Mouse (Mus musculus): ENCODE results near the gene Cblb.

Cblb gene

DNA sequence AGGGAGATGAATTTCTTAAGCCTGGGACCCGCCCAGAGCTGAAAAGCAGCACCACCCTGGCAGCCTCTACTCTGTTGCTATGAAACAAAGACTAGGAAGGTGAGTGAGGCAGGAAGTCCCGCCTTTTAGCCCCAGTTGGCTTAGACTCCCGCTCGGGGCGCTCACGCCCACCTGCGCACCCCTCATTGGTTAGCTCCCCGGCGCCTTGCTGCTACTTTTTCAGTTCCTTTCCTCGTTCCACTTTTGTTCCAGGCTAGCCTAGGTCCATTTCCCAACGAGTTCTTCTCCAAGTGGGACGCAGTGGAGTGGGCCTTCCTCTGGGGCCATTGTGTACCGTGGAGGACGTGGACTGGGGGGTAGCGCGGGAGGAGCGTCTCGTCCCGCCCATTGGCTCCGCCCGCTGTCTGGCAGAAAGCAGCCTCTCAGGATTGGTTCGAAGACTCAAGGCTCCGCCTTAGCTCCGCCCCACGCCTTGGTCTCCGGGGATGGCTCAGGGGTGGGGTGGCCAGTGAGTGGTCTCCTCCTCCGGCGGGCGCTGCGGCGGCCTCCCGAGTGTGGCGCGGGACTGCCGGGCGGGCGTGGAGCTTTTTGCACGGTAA is at the start of gene Cblb:
Cblb (plus strand) TSS at position 135 of the 599 bp plus-strand sequence.
- DNase-seq (ENCODE audit: low spot score), result peak; percentile 97

DNA sequence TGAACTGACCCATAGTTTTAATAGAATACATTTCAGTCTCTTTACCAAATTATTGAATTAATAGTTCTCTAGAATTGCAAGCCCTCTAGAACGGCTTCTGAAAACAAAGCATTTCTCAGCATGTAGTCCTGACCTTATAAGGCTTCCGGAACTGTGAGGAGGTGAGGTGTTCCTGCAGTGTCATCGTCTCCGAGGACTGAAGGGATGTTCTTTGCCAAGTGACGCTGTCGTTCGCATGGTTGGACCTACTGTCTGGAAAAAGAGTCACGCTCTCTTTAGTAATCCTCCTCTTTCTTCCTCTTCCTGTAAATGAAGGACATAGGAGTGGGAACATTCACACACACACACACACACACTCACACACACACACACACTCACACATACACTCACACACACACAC is 45.6 kb upstream of the Cblb start:
- no peak for DNase-seq (ENCODE audit: low spot score)

DNA sequence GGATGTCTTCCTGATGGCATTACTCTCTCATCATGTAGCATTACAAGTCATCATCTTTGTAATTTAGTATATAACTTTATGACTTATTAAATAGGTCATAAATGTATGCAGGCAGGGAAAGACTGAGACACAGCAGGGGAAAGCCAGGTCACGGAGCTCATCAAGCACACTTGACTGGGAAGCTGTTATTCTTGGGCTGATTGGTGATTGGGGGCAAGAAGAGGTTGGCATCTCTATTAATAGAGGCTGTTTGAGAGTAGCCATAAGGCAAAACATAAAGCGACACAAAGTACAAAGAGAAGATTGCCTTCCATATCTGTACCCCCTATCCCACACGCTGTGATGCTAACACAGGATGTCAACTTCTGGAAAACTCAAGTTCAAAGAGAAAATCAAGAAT is 44.8 kb upstream of the Cblb start:
- no peak for DNase-seq (ENCODE audit: low spot score)

DNA sequence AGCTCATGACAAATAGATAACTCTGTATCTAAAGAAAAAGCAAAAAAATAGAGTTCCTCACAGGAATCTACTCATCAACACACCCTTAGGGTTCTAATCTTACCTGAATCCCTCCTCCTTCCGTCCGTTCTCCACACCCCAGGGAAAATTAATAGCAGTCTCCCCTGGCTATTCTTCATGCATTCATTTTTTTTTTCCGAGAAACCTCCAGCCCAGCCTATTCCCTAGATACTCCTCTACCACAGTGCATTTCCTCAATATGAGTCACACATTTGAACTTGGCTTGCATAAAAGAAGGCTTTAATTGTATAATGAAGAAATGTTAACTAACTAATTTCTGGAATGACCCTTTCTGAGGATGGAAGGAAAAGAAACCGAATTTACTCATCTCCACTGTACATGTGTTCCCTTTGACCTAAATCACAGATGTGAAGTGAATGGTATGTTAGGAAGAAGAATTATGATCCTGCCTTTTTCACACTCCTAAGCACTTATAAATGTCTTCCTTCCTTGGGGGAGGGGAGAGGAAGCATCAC is 43.9 kb upstream of the Cblb start:
- DNase-seq (ENCODE audit: low spot score), result no peak

DNA sequence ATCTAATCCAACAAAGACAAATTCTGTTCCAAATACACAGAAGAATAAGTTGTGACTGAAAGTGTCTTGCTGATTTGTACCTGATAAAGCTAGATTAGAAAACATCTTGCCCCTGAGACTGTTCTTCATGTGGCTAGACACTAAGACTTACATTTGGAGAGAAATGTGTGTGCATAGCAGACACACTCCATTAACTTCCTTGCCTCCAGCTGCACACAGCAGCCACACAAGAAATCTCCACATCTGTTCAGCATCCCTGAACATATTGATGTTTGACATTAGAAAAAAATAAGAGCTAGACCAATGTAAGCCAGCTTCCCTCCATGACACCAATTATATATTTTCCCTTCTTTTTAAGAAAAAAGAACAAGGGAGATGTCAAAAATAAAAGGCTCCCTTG is 43.0 kb upstream of the Cblb start:
- DNase-seq (ENCODE audit: low spot score), result no peak

DNA sequence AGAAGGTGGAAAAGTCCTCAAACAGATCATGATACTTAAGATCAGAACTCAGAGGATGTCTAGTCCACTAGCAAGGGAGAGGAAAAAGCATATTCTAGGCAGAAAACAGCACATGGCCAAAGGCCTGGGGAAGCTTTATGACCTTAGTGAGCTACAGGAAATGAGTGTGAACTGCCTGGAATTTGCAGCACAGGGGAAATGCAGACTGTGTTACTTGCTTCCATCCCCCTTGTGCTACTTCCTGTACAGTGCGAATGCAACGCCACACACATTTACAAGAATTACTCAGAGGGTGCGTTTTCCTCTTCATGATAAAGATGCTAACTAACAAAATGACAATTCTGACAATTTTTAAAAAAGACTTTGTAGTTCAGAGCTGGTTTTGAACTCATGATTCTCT is 41.8 kb upstream of the Cblb start:
- no peak for DNase-seq (ENCODE audit: low spot score)

DNA sequence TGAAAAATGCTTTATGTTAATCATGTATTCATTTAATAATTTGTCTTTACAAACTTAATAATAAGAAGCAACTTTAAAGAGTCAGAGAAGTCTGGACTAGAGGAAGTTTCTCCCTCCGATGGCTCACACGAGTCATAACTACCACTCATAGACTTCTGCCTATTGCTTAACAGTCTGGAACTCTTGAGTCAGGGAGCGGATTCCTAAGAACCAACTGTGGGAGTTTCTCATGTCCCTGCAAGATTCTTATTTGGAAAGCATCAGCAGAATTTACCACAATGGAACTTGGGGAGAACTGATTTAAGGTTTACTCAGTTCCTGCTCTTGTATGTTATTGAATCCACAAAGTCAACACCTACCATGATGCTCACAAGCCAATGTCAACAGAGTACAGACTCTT is 31.0 kb upstream of the Cblb start:
- no peak for DNase-seq (ENCODE audit: low spot score)

DNA sequence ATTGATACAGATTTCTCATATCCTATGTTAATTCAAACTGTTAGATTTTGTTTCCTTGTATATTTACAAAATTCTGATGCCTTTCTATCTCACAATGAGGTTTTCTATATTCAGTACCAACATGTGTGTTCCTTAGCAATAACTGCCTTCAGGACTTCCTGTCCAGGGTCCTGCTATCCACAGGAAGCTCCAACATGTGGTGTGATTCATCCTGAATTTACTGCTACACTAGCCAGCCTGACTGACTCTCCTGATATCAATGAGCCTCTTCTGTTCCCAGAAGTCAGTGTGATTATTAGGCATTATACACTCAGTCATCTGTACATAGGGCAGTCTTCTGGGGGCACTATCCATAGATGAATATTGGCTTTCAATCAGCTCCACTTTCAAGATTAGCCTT is 30.2 kb upstream of the Cblb start:
- DNase-seq (ENCODE audit: low spot score), result no peak

DNA sequence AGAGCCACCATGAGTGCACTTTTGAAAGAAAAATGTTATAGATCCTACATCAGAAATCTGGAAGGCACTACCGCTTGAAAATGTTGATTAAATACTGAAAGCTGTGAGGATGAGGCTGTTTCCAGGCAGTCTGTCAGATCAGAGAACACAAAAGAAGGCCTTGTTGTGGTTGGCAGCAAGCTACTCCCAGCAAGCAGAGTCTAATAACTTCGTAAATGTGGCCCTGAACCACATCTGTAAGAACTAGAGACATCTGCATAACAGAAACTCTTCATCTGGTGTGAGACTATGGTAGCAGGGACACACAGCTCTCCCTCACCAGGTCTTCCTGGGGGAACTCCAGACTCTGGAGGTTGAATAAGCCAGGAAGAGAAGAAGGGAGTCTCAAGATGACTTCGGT is 24.0 kb upstream of the Cblb start:
- no peak for DNase-seq (ENCODE audit: low spot score)

DNA sequence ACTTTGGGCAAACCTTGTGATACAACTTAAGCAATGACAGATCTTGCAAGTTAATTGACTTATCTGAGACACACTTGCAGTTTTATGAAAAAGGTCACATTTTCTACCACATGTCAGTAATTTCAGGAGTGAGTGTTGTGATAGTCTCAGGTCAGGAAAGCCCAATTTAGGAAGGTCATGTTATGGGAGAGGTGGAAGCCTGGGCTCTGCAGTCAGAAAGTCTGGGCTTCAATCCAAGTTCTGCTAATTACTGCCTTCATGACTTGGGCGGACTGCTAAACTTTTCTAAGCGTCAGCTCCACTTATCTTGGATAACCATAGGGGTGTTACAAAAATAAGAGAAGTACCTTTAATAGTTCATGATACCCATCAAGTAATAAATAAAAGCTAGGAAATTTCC is 22.6 kb upstream of the Cblb start:
- no peak for DNase-seq (ENCODE audit: low spot score)

DNA sequence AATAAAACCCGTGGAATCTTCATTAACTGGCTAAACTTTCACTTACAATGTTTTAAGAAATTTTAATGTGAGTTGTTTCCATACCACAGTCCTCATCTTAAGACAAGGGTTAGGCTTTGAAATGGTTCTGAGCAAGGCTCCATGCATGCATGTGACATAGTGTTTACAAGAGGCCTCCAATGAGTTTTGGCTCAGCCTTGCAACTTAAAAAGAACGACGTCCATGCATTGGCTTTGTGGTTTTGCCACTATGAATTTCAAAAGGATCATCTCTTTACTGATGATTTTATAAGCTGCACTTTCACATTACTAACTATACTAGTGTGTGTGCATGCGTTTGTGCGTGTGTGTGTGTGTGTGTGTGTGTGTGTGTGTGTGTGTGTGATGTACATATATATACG is 21.6 kb upstream of the Cblb start:
- DNase-seq (ENCODE audit: low spot score), result no peak

DNA sequence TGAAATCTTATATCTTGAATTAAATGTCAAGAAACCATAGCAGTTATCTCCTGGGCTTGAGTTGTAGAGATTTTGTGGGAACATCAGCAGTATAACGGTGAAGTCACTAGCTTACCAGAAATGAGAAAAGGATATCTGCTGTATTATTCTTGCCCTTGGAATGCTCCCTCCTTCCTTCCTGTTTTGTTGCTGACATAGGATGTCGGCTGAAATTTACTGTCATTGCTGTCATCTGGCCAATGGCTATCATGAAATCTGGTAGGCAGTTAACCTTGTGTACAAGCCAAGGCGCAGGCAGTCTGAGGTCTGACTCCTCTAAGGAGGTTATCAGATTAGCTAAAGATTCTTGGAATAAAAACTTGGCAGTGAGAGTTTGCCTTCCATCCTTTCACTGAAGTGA is 18.0 kb upstream of the Cblb start:
- DNase-seq (ENCODE audit: low spot score), result no peak

DNA sequence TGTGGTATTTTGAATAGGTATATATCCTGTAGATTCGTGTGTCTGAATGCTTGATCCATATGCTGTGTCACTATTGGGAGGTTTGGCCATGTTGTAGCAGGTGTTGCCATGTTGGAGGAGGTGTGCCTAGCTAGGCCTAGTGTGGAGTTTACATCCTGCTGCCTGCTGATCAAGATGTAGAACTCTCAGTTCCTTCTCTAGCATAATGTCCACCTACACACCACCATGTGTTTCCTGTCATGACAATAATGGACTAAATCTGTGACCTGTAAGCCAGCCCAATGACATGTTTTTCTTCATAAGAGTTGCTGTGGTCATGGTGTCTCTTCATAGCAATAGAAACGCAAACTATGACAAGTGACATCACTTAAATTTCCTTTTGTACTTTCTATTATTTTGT is 17.2 kb upstream of the Cblb start:
- DNase-seq (ENCODE audit: low spot score), result no peak

DNA sequence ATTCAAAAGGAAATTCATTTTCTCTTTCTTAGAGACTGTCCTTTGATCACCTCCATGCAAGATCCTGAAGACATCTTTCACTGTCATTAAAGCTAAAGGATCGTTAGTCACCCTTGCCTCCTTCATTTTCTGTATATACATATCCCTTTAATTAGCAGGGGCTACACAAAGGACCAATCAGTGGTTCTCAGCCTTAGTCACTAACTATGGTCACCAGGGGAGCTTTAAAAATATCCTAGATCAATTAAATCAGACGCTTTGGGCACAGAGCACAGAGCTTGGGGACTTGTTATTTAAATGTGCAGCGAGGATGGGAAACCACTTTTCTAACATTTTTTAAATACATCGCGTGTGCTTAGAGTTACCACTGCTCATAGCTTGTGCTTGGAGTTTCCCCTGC is 7.6 kb upstream of the Cblb start:
- no peak for DNase-seq (ENCODE audit: low spot score)

DNA sequence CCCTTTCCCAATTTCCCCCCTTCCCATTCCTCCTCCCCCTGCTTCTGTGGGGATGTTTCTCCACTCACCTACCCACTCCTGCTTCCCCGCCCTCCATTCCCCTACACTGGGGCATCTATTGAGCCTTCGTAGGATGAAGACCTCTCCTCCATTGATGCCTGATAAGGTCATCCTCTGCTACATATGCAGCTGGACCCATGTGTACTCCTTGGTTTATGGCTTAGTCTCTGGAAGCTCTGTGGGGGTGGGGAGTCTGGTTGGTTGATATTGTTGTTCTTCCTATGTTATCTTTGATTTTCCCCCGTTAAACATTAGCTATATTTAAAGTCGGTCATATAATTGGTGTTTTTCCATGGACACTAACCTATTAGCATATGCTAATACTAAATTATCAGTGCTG is 3.7 kb upstream of the Cblb start:
- no peak for DNase-seq (ENCODE audit: low spot score)

DNA sequence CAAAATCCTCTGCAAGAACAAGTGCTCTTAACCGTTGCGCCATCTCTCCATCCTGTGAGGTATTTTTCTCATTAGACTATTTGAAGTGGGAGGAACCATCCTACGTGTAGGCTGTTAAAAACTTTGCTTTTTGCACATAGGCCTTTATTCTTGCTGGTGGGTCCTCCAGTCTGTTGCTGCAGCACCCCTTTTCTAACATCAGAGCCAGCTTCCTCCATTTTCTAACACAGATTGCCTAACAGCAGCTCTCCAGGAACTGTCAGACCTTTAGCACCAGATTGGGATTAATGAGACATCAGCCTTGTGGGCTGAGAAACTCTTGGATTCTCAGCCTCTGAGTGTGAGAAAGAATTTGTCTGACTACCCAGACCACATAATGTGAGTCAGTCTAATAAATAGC is 2.0 kb upstream of the Cblb start:
- no peak for DNase-seq (ENCODE audit: low spot score)

DNA sequence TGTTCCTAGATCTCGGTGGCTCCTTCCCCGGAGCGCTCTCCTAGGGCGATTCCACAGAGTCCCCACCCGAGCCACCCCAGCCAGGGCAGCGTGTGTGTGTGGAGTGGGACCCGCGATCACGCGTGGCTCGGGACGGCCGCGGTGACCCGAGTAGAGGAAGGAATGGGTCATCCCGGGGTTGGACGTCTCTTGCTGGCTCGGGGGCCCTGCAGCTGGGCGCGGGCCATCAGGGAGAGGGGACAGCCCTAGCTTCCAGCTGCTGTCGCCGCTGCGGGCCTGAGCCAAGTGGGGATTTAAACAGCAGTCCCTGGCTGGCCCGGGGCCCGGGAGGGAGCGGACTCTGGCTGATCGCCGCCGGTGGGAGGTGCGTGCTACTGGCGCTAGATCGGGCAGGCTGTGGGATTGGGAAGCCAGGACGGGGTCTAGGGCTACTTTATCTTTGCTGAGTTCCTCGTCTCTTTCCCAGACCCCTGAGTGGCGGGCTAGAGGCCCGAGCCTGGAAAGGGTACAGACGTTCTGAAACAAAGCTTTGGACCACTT is 757 bp downstream of the Cblb start:
- DNase-seq (ENCODE audit: low spot score), result peak; percentile 42

DNA sequence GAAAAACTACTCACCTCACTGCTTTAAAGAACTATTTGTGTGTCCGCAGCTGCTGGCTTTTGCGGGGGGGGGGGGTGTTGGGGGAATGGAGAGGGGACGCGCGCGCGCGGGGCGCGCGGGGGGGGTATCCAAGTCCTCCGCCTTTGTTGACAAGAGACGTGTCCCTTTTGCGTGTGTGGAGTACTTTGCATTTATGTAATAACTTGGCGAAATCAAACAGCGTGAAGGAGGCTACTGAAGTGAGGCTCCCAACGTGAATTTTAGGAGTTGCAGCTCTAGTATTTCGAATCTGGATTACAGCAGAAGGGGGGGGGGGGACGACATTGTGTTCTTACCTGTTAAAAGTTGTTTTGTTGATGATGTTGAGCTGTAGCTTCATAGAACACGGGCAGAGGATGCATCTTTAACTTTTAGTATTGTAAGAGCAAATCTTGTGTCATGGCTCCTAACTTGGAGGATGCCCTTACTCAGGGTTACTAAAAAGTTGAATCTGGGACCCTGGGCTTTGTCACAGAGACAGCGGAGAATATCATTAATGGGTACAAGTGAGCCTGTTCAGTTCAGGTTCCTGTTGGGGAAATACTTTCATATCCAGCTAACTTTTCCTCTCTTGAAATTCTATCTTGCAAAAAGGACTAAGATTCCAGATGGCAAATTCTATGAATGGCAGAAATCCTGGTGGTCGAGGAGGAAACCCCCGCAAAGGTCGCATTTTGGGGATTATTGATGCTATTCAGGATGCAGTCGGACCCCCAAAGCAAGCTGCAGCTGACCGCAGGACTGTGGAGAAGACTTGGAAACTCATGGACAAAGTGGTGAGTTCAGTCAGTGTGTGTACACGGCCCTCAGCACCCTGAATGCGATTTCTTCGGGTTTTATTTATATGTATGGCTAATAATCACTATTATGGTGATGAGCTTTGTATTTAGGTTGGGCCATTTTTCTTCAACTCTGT is 1.6 kb downstream of the Cblb start:
- no peak for DNase-seq (ENCODE audit: low spot score)

DNA sequence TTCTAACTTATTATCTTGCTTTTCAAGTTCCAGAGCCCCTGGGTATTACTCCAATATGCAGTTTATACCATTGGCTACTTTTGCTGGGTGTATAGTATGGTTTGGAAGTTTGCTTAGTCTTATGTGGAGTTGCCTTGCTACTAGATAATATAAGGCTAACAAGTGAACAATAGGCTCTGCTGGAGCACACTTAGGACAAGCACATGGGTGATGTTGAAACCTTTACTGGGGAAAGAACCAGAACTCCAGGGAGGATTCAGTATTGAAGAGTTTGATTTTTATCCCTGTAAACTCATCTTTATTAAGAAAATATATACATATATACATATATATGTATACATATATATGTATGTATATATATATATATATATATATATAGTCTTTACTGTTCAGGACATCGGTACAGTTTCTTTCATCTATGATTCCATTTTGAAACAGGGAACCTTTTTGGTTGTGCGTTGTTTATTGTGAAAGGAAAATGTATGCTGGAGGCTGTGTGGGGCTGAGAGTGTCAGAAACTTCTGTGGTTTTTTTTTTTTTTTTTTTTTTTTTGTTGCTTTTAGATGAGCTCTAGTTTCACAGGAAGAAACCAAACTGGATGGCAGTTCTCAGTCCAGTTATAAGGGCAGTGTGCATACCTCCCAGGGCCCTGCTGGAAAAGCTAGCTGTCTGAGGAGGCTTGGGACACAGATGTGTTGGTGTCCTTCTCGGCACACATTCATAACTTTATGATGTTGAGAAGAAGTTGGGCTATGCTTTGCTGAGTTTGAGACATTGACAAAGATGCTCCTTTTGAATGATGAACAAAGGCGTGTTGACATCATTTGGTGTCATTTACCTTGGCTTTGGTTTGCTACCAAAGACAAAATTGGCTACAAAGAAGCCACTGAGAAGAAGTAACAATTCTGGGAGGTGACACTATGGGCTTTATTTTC is 2.6 kb downstream of the Cblb start:
- no peak for DNase-seq (ENCODE audit: low spot score)

DNA sequence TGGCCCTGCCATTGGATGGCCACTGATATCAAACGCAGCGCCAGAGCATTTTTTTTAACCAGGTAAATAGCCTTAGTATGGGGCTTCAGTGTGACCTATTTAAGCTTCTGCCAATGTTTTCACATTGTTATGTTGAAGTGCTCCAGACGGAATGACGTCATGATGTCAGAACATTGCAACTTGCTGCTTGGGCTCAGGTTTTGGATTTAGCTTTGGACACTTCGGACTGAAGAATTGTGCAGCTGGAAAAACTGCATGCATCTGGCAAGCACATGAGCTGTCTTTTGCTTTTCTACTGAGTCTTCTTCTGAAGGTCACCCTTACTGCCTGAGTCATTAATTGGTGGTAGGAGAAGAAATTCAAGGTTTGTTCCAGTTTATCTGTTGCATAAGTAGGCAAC is 3.3 kb downstream of the Cblb start:
- no peak for DNase-seq (ENCODE audit: low spot score)

DNA sequence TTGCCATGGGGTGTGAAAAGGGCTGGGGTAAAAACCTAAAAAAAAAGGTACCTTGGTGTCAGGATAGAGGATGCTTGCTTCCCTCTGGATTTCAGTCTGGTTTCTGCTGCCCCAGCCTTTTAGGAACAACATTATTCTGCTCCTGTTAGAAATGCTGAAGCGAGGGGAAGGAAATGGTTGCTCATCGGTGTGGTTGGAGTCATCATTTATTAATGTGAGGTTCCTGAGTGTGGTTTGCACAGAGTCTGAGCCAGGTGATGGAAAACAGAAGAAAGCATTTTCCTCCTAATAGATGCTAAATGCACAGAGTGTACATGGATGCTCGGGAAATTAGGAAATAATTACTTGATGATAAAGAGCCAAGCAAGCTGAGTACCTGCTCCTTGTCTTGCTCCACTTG is 5.3 kb downstream of the Cblb start:
- no peak for DNase-seq (ENCODE audit: low spot score)

DNA sequence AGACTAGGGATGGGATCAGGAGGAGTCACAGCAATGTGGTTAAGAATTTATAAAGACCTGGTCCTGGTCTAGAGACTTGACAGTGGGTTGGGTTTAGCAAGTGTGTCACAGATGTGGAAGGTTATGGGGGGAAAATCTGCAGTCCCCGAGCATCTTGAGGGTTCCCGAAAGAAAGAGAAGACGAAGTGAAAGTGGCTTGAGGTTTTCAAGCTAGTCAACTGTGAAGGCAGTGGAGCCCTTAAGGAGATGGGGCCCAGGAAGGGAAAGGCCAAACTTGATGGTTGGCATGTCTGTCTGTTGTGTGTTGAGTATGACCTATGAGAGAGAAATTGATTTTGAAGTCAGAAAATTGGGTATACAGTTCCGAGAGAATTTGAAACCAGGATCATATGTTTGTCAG is 7.3 kb downstream of the Cblb start:
- DNase-seq (ENCODE audit: low spot score), result no peak
